Mouse (Mus musculus) hindbrain, embryonic 10.5 days (tissue): Measurements from ENCODE around the gene Hspa1a. TPM values are rescaled to one million over a fixed set of nuclear protein-coding genes. Genes with fewer than 3 reads are reported as not detected.
"Not testable (repeated sequence)": the region's sequence is repeated elsewhere in the genome, so short reads cannot be mapped to it uniquely, and the experiment has no call there.

Experiments used
- DNase-seq: peaks from one replicate; pipeline ENCODE4 v3.0.0-alpha.2; 2017; ENCODE audit warnings: low spot score
- H3K27ac ChIP-seq: fragments of 300-500 bp; sonication (generic); 2 replicates; pipeline ENCODE4 v1.5.1; 2016; ENCODE audit warnings: mild to moderate bottlenecking, moderate library complexity
- H3K27me3 ChIP-seq: fragments of 300-500 bp; sonication (generic); 2 replicates; pipeline ENCODE4 v1.6.1; 2016; ENCODE audit warnings: mild to moderate bottlenecking; ENCODE audit not compliant: poor library complexity, insufficient read depth, severe bottlenecking
- H3K36me3 ChIP-seq: fragments of 300-500 bp; sonication (generic); 2 replicates; pipeline ENCODE4 v1.6.1; 2016; ENCODE audit warnings: mild to moderate bottlenecking, moderate library complexity
- H3K4me1 ChIP-seq: fragments of 300-500 bp; sonication (generic); replicated peaks from 2 replicates; pipeline ENCODE4 v1.6.1; 2016; ENCODE audit warnings: mild to moderate bottlenecking
- H3K4me3 ChIP-seq: fragments of 300-500 bp; sonication (generic); 2 replicates; pipeline ENCODE4 v1.5.1; 2016; ENCODE audit warnings: mild to moderate bottlenecking, moderate library complexity
- H3K9me3 ChIP-seq: fragments of 300-500 bp; sonication (generic); 2 replicates; pipeline ENCODE4 v1.6.1; 2016; ENCODE audit warnings: mild to moderate bottlenecking, moderate library complexity
- WGBS: fragments of 180-500 bp; shearing (Covaris S2); methylation state at CpG from one replicate; pipeline ENCODE4 v1.1.7; 2016; 5-methylcytosine and 5-hydroxymethylcytosine counted together
- polyA plus RNA-seq: library from polyadenylated mRNA; unstranded; fragments of >200 nt; fragmentation: Nextera tagmentation; extraction: Ambion mirVana; gene quantifications from 2 replicates; pipeline ENCODE4 v1.2.1, GENCODE M21; 2016

Gene Hspa1a
- polyA plus RNA-seq, 1 experiment from 2014 or later = 1.7 TPM

DNA sequence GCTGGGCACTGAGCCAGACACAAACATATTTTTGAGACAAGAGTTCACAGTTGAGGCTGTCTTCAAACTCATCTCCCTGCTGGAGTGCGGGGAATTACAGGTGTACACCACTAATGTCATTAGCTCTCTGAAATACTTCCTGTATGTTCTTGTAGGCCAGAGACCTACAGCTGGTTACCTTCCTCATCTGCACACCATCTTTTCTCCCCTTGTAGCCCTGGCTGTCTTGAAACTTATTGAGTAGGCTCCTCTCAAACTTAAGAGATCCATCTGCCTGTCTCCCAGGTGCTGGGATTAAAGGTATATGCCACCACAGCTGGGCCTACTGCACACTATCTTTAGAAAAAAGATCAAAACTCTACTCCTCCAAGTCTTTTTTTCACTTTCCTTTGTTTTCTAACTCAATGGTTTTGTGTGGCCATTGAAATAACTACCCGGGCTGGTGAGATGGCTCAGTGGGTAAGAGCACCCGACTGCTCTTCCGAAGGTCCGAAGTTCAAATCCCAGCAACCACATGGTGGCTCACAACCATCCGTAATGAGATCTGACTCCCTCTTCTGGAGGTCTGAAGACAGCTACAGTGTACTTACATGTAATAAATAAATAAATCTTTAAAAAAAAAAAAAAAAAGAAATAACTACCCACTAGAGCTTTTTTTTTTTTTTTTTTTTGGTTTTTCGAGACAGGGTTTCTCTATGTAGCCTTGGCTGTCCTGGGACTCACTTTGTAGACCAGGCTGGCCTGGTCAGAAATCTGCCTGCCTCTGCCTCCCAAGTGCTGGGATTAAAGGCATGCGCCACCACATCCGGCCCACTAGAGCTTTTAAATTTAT is 23.0 kb downstream of the Hspa1a start:
- peak; percentile 14 for DNase-seq
- 65% methylated on average over 9 of the region's 9 CpGs for WGBS

DNA sequence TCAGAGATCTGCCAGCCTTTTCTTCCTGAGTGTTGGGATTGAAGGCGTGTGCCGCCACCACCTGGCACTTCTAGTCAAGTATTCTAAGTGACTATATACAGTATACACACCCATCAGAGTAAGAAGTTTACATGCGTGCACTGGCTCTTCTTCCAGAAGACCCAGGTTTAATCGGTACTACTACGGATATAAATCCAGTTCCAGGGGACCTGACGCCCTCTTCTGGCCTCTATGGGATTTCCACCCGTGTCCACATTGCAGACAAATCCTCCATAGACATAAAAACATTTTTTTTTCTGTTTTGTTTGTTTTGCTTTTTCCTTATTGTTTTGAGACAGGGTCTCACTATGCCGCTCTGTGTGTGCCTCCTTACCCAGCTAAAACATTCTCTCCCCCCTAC is 24.4 kb downstream of the Hspa1a start:
- Histone ChIP-seq H3K4me3 (no peak overlapping the region), H3K36me3 (peaks cover 25% of the 10 kb centered on the region), H3K4me1 (peaks cover 12% of the 10 kb centered on the region), H3K27ac (no peak overlapping the region), H3K9me3 (no peaks in the 10 kb centered on the region), H3K27me3 (no peaks in the 10 kb centered on the region)
- WGBS = 32% methylated on average over 8 of the region's 8 CpGs
- peak; percentile 48 for DNase-seq

More for the DNA sequence above, 23.0 kb downstream of the Hspa1a start:
- Histone ChIP-seq H3K36me3 (peaks cover 25% of the 10 kb centered on the region), H3K4me3 (0 out of 2 replicates have a peak overlapping the region, but pooled peaks have one; percentile 99), H3K4me1 (peaks cover 12% of the 10 kb centered on the region)
- not testable (repeated sequence) for H3K9me3 ChIP-seq, H3K27me3 ChIP-seq, H3K27ac ChIP-seq

DNA sequence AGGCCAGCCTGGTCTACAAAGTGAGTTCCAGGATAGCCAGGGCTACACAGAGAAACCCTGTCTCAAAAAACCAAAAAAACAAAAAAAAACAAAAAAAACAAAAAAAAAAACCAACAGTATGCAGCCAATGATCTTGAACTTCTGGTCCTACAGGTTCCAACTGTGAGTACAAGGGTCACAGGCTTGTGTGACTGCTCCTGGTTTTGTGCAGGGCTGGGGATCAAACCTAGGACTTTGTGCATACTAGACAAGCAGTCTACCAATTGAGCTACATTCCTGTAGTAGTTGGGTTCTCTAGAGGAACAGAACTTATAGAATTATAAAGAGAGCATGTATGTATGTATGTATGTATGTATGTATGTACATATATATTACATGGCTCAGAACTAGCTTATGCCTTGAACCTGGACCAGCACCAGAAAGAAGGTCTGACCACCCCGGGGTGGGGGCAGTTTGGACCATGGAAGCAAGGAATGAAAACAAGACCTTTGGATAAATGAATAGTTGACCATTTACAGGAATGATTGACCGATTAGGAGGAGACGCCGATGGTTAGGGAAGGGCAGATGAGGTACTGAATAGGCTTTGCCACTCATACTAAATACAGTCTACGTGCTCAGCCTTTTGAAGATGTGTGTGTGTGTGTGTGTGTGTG is 25.3 kb downstream of the Hspa1a start:
- peaks cover 24% of the 10 kb centered on the region for H3K36me3 ChIP-seq
- no peaks in the 10 kb centered on the region for H3K27me3 ChIP-seq
- DNase-seq = no peak
- no peak overlapping the region for H3K4me3 ChIP-seq
- peaks cover 16% of the 10 kb centered on the region for H3K4me1 ChIP-seq
- 91% methylated on average over 5 of the region's 5 CpGs for WGBS
- H3K27ac ChIP-seq = no peak overlapping the region
- H3K9me3 ChIP-seq = no peaks in the 10 kb centered on the region

DNA sequence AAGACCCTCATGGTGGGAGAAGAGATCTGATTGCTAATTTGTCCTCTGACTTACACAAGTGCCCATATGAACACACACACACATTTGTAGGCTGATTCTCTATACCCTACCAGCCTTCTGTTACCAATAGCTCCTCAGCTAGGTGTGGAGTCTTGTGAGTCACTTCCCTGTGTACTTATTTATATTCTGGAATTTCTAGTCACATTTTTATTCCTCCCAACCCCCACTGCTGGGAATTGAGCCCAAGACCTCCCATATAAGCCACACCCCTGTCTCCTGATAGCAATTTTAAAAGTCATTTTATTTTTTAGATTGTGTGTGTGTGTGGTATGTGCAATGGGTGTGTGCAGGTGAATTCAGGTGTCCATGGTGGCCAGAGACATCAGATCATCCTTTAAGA is 27.6 kb downstream of the Hspa1a start:
- no peak for DNase-seq
- Histone ChIP-seq H3K27me3 (no peaks in the 10 kb centered on the region), H3K4me3 (no peak overlapping the region), H3K27ac (no peak overlapping the region), H3K4me1 (peaks cover 8% of the 10 kb centered on the region), H3K36me3 (peaks cover 1% of the 10 kb centered on the region), H3K9me3 (no peaks in the 10 kb centered on the region)

DNA sequence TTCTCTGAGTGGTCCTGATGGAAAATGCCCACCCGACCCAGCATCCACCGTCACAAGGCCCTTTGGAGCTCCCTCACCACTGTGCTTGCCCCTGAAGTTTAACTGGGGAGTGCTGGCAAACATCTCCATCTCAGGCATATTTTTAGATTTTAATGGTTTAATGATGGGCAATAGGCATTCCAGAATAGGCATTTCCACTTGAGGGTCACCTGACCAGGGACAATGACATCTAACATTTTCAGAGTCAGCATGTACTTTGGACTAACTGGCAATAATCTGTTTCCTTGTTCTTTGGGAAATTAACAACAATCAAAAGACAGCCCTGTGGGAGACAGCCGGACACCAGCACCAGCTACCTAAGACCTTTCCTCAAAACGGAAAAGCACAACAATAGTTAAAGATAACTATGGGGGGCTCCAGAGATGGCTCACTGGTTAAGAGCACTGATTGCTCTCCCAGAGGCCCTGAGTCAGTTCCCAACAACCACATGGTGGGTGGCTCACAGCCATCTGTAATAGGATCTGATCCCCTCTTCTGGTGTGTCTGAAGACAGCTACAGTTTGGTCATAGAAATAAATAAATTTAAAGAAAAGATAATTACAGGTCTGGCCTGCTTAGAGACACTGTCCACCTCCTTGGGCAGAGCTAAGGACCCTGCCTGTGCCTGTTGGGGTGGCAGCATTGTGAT is 28.7 kb downstream of the Hspa1a start:
- no peak for DNase-seq
- Histone ChIP-seq H3K4me3 (no peak overlapping the region), H3K4me1 (peaks cover 8% of the 10 kb centered on the region), H3K36me3 (no peaks in the 10 kb centered on the region), H3K9me3 (no peaks in the 10 kb centered on the region), H3K27ac (no peak overlapping the region), H3K27me3 (no peaks in the 10 kb centered on the region)
- WGBS = 87% methylated on average over 4 of the region's 4 CpGs

DNA sequence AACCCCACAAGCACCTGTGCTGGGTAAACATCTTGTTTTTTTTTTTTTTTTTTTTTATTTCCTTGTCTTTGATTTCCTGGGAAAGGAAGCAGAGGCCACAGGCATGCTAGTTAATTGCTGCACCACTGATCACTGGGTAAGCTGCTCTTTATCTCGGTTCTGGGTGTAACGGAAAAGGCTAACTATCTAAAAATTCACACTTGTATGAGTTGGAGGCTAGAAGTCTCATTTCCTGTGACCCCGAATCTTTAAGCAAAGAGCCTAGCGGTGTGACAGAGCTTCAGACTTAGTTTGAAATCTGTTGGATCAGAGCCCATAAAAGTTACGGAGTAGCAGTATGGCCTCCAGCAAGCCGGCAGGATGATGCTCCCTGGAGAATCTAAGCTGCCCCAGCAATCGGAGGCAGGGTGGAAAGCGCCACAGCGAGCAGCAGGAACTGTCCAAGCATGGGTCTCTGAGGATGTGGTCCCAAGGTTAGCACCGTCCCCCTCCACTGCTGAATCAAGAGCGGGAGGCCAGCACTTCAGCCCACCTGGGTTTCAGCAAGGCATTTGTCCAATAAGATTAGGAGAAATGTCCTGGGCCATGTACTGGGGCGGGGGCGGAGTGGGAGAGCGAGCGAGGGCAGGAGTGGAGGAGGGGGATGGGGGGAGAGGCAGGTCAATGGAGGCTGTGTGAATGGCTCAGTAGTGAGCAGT is 30.5 kb downstream of the Hspa1a start:
- DNase-seq = peak; percentile 52
- Histone ChIP-seq H3K4me3 (peak overlapping the region; percentile 46), H3K9me3 (no peaks in the 10 kb centered on the region), H3K36me3 (no peaks in the 10 kb centered on the region), H3K27me3 (no peaks in the 10 kb centered on the region), H3K27ac (peak overlapping the region; percentile 86), H3K4me1 (peaks cover 8% of the 10 kb centered on the region)
- 10% methylated on average over 15 of the region's 15 CpGs for WGBS

DNA sequence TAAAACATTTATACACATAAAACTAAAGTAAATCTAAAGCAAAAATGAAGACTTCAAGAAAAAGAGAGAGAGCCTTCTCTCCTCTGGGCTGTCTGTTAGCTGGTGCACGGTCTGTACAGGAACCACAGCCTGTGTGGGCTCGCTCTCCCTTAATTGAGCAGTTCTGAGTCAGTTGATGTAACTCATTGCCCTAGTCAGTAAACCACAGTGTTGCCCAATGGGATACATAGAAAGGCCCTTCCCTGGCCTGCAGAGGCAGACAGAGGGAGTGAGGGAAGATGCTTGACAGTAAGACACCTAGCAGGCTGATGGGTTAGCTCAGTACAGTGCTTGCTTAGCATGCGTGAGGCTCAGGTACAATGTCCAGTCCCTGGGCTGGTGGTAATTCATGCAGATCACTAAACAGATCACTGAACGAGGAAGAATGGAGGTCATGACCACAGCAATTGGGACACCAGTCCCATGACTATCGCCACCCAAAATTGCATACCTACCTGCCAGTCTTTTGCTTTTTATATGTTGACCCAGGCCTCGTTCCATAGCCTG is 33.9 kb downstream of the Hspa1a start:
- no peak for DNase-seq
- H3K4me3 ChIP-seq = no peak overlapping the region
- H3K27me3 ChIP-seq = no peaks in the 10 kb centered on the region
- H3K27ac ChIP-seq = no peak overlapping the region
- 85% methylated on average over 6 of the region's 6 CpGs for WGBS
- peaks cover 15% of the 10 kb centered on the region for H3K36me3 ChIP-seq
- peaks cover 26% of the 10 kb centered on the region for H3K4me1 ChIP-seq
- H3K9me3 ChIP-seq = no peaks in the 10 kb centered on the region

DNA sequence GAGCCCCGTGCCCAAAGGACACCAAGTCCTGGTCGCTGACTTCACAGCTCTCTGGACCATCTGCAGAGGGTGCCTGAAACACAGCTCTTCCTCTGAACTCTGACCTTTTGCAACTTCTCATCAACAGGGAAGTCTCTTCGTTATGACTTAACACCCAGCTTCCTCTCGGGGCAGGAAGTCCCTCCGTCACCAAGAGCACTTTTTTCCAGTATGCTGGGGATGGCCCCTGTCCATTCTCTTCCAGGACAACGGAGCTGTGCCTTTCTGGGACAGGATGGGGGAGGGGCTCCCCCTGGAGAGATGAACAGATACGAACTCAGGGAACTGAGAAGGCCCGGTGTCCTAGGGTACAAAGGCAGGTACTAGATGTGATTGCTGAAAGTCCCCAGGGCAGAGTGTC is 37.1 kb downstream of the Hspa1a start:
- no peaks in the 10 kb centered on the region for H3K27me3 ChIP-seq
- H3K36me3 ChIP-seq = peaks cover 15% of the 10 kb centered on the region
- peak overlapping the region; percentile 16; the same call in 1 of the 2 replicates for H3K4me3 ChIP-seq
- 48% methylated on average over 8 of the region's 8 CpGs for WGBS
- peak overlapping the region; percentile 43; the same call in 1 of the 2 replicates for H3K27ac ChIP-seq
- no peak for DNase-seq
- H3K4me1 ChIP-seq = peaks cover 31% of the 10 kb centered on the region
- H3K9me3 ChIP-seq = no peaks in the 10 kb centered on the region

DNA sequence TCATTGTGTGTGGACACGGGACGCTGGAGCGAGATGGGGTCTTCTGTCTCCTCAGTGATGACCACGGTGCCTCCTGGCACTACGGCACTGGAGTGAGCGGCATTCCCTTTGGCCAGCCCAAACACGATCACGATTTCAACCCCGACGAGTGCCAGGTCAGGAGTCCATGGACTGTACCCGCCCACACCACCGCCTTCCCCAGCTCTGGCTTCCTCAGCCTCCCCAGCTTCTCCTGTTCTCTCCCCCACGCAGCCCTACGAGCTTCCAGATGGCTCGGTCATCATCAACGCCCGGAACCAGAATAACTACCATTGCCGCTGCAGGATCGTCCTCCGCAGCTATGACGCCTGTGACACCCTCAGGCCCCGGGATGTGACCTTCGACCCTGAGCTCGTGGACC is 37.9 kb downstream of the Hspa1a start:
- Histone ChIP-seq H3K27me3 (no peaks in the 10 kb centered on the region), H3K36me3 (peaks cover 15% of the 10 kb centered on the region), H3K27ac (peak overlapping the region; percentile 43; the same call in 1 of the 2 replicates), H3K4me1 (peaks cover 31% of the 10 kb centered on the region), H3K9me3 (no peaks in the 10 kb centered on the region), H3K4me3 (peak overlapping the region; percentile 16; the same call in 1 of the 2 replicates)
- WGBS = 60% methylated on average over 24 of the region's 24 CpGs
- no peak for DNase-seq

DNA sequence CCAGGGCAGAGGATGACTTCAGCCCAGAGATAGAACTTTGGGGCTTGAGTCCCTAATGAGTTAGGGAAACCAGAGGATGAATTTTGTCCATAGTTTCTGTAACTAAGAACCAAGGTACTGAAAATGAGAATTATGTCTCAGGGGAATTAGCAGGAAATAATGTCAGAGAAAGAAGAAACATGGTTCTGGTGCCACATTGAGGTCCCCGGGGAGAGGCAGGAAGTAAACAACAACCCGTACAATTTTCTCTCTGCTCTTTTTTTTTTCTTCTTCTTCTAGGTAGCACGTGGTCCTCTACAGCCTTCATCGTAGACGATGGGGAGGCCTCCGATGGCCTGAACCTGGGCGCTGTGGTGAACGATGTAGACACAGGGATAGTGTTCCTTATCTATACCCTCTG is 39.7 kb downstream of the Hspa1a start:
- H3K27ac ChIP-seq = no peak overlapping the region

DNA sequence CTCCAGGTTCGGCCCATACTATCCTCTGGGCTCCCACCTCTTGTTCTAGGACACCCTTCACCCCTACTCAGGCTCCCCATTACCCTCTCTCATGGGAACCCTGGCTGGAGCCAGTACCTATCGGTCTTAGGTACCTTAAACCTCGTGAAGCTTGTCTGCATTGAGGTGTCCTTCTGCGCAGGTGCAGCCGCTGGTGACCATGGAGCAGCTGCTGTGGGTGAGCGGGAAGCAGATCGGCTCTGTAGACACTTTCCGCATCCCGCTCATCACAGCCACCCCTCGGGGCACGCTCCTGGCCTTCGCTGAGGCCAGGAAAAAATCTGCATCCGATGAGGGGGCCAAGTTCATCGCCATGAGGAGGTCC is 40.2 kb downstream of the Hspa1a start:
- H3K4me1 ChIP-seq = peaks cover 31% of the 10 kb centered on the region
- DNase-seq = peak; percentile 28
- 17% methylated on average over 14 of the region's 14 CpGs for WGBS
- peaks cover 15% of the 10 kb centered on the region for H3K36me3 ChIP-seq
- no peaks in the 10 kb centered on the region for H3K27me3 ChIP-seq
- peak overlapping the region; percentile 86 for H3K27ac ChIP-seq
- H3K9me3 ChIP-seq = no peaks in the 10 kb centered on the region
- H3K4me3 ChIP-seq = peak overlapping the region; percentile 68

More for the DNA sequence above, 39.7 kb downstream of the Hspa1a start:
- Histone ChIP-seq H3K4me3 (peak overlapping the region; percentile 68), H3K9me3 (no peaks in the 10 kb centered on the region), H3K36me3 (peaks cover 15% of the 10 kb centered on the region), H3K27me3 (no peaks in the 10 kb centered on the region), H3K4me1 (peaks cover 31% of the 10 kb centered on the region)
- WGBS = 90% methylated on average over 8 of the region's 8 CpGs
- no peak for DNase-seq

DNA sequence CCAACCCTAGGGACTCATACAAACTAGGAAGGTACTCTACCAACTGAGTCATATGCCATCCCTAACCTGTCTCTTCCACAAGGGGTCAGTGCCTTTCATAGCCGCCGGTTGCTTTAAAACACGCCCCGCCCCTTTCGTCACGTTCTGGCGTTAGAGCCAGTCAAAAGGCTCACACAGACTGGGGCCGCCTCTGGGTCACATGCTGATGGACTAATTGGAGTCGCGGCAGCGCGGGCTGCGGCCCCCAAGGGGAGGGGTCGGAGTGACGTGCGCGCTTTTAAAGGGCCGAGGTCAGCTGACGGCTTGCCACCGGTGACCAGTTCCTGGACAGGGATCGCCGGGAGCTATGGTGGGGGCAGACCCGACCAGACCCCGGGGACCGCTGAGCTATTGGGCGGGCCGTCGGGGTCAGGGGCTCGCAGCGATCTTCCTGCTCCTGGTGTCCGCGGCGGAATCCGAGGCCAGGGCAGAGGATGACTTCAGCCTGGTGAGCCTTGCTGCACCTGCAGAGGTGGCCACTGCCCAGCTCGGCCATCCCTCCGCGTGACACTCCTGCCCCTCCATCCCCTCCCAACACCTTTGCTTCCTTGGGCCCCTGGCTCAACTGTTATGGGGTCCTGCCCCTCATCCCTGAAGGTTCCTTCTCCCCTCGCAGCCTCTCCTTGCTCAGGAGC is 40.8 kb downstream of the Hspa1a start, which contains the start of gene Neu1:
Gene Neu1 (plus strand): TSS at position 193 of the 674 bp plus-strand sequence.
- Histone ChIP-seq H3K36me3 (peaks cover 15% of the 10 kb centered on the region), H3K4me1 (peaks cover 31% of the 10 kb centered on the region), H3K9me3 (no peaks in the 10 kb centered on the region), H3K4me3 (peak within 1 kb of the TSS; percentile 68), H3K27ac (peak within 1 kb of the TSS; percentile 86), H3K27me3 (no peaks in the 10 kb centered on the region)
- peak; percentile 98 for DNase-seq
- WGBS = under 1% methylated on average over 38 of the region's 38 CpGs
